Mouse (Mus musculus): ENCODE data around the gene Cluh. TPM values are rescaled to one million over a fixed set of nuclear protein-coding genes. Genes with fewer than 3 reads are reported as not detected.

Cluh gene
- polyA plus RNA-seq, 1 experiment from 2014 or later, result 15.6 TPM

GRCm38 (mm10) chr11:74666776-74667581, 17.7 kb downstream of the Cluh start:
- H3K9ac ChIP-seq (ENCODE audit: low read length), result no peak overlapping the region
- DNase-seq (ENCODE audit: low spot score) (no peak), ATAC-seq (ENCODE audit: insufficient read depth, low FRiP score, low TSS enrichment) (no peak)
- H3K9me3 ChIP-seq (ENCODE audit: control insufficient read depth, low read length), result no peaks in the 10 kb centered on the region
- H3K27ac ChIP-seq (ENCODE audit: low read depth, low read length), result no peak overlapping the region
- no peaks in the 10 kb centered on the region for H3K27me3 ChIP-seq (ENCODE audit: control insufficient read depth, insufficient read depth, low read length)
- H3K36me3 ChIP-seq (ENCODE audit: control insufficient read depth, insufficient read depth, low read length), result peaks cover 18% of the 10 kb centered on the region
- no peak overlapping the region for H3K4me3 ChIP-seq (ENCODE audit: low read depth, low read length)
- WGBS, result 96% methylated on average over 14 of the region's 14 CpGs
- no peak overlapping the region for H3K4me2 ChIP-seq (ENCODE audit: low read depth)
- no peaks in the 10 kb centered on the region for H3K4me1 ChIP-seq (ENCODE audit: control insufficient read depth, insufficient read depth, low read length)

GRCm38 (mm10) chr11:74667582-74668010, 18.3 kb downstream of the Cluh start:
- DNase-seq (ENCODE audit: low spot score) (no peak), ATAC-seq (ENCODE audit: insufficient read depth, low FRiP score, low TSS enrichment) (no peak)
- Histone ChIP-seq H3K9ac (ENCODE audit: low read length) (no peak overlapping the region), H3K9me3 (ENCODE audit: control insufficient read depth, low read length) (no peaks in the 10 kb centered on the region), H3K36me3 (ENCODE audit: control insufficient read depth, insufficient read depth, low read length) (peaks cover 18% of the 10 kb centered on the region), H3K4me3 (ENCODE audit: low read depth, low read length) (no peak overlapping the region), H3K4me1 (ENCODE audit: control insufficient read depth, insufficient read depth, low read length) (no peaks in the 10 kb centered on the region), H3K27me3 (ENCODE audit: control insufficient read depth, insufficient read depth, low read length) (no peaks in the 10 kb centered on the region), H3K4me2 (ENCODE audit: low read depth) (no peak overlapping the region), H3K27ac (ENCODE audit: low read depth, low read length) (no peak overlapping the region)
- WGBS, result 94% methylated on average over 13 of the region's 13 CpGs

GRCm38 (mm10) chr11:74668466-74668865, 19.2 kb downstream of the Cluh start:
- no peak overlapping the region for H3K9ac ChIP-seq (ENCODE audit: low read length)
- no peak overlapping the region for H3K4me3 ChIP-seq (ENCODE audit: low read depth, low read length)
- no peaks in the 10 kb centered on the region for H3K4me1 ChIP-seq (ENCODE audit: control insufficient read depth, insufficient read depth, low read length)
- no peaks in the 10 kb centered on the region for H3K9me3 ChIP-seq (ENCODE audit: control insufficient read depth, low read length)
- no peak overlapping the region for H3K4me2 ChIP-seq (ENCODE audit: low read depth)
- H3K36me3 ChIP-seq (ENCODE audit: control insufficient read depth, insufficient read depth, low read length), result peaks cover 18% of the 10 kb centered on the region
- H3K27ac ChIP-seq (ENCODE audit: low read depth, low read length), result no peak overlapping the region
- ATAC-seq (ENCODE audit: insufficient read depth, low FRiP score, low TSS enrichment), result no peak
- 92% methylated on average over 5 of the region's 5 CpGs for whole genome bisulfite sequencing
- no peaks in the 10 kb centered on the region for H3K27me3 ChIP-seq (ENCODE audit: control insufficient read depth, insufficient read depth, low read length)
- no peak for DNase-seq (ENCODE audit: low spot score)

DNA sequence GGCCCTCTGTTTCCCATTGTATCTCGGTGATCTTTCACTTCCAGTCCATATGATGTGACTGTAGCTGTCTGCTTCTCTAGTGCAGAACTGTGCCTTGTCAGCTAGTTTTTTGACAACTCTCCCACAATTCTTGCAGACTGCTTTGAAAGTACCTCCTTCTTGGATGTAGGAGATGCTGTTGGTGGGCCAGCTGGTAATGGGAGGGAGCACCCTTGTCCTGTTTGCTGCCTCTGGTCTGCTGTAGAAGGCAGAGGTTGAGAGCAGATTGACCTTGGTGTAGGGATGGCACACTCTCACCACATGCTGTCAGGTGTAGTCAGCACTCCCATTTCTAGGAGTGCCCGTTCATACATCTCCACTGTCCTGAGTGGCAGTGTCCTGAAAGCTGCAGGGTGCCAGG, 19.7 kb downstream of the Cluh start:
- Histone ChIP-seq H3K4me3 (ENCODE audit: low read depth, low read length) (no peak overlapping the region), H3K9me3 (ENCODE audit: control insufficient read depth, low read length) (no peaks in the 10 kb centered on the region), H3K9ac (ENCODE audit: low read length) (no peak overlapping the region), H3K4me1 (ENCODE audit: control insufficient read depth, insufficient read depth, low read length) (no peaks in the 10 kb centered on the region), H3K27me3 (ENCODE audit: control insufficient read depth, insufficient read depth, low read length) (no peaks in the 10 kb centered on the region), H3K27ac (ENCODE audit: low read depth, low read length) (no peak overlapping the region), H3K4me2 (ENCODE audit: low read depth) (no peak overlapping the region), H3K36me3 (ENCODE audit: control insufficient read depth, insufficient read depth, low read length) (peaks cover 16% of the 10 kb centered on the region)
- no peak for DNase-seq (ENCODE audit: low spot score)
- 90% methylated on average over 2 of the region's 2 CpGs for WGBS
- ATAC-seq (ENCODE audit: insufficient read depth, low FRiP score, low TSS enrichment), result no peak

DNA sequence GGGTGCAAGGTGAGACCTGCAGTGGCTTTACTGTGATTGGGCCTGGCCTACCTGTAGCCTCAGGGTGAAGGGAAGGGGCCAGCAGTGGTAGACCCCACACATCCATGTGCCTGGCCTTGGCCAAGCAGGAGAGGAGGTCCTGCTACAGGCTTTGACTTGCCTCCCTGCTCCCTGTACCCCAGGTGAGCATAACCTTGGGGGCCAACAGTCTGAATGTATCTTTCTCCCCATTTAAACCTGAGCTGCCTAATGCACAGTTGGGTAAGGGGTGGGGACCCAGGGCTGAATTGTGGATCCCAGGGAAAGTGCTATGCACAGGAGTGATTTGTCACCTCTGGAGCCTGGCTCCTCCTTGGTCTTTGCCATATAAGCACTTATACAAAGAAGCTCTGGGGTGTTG, 20.9 kb downstream of the Cluh start:
- H3K27me3 ChIP-seq (ENCODE audit: control insufficient read depth, insufficient read depth, low read length), result no peaks in the 10 kb centered on the region
- H3K27ac ChIP-seq (ENCODE audit: low read depth, low read length), result no peak overlapping the region
- H3K4me2 ChIP-seq (ENCODE audit: low read depth), result no peak overlapping the region
- no peak overlapping the region for H3K9ac ChIP-seq (ENCODE audit: low read length)
- no peaks in the 10 kb centered on the region for H3K4me1 ChIP-seq (ENCODE audit: control insufficient read depth, insufficient read depth, low read length)
- no peaks in the 10 kb centered on the region for H3K9me3 ChIP-seq (ENCODE audit: control insufficient read depth, low read length)
- no peak for ATAC-seq (ENCODE audit: insufficient read depth, low FRiP score, low TSS enrichment)
- H3K4me3 ChIP-seq (ENCODE audit: low read depth, low read length), result no peak overlapping the region
- peaks cover 16% of the 10 kb centered on the region for H3K36me3 ChIP-seq (ENCODE audit: control insufficient read depth, insufficient read depth, low read length)
- no peak for DNase-seq (ENCODE audit: low spot score)

- H3K9ac ChIP-seq (ENCODE audit: low read length), result no peak overlapping the region
- no peak for DNase-seq (ENCODE audit: low spot score)
- no peaks in the 10 kb centered on the region for H3K27me3 ChIP-seq (ENCODE audit: control insufficient read depth, insufficient read depth, low read length)
- H3K4me3 ChIP-seq (ENCODE audit: low read depth, low read length), result no peak overlapping the region
- H3K36me3 ChIP-seq (ENCODE audit: control insufficient read depth, insufficient read depth, low read length), result peaks cover 17% of the 10 kb centered on the region
- ATAC-seq (ENCODE audit: insufficient read depth, low FRiP score, low TSS enrichment), result no peak
- WGBS, result 92% methylated on average over 1 of the region's 1 CpGs
- no peaks in the 10 kb centered on the region for H3K9me3 ChIP-seq (ENCODE audit: control insufficient read depth, low read length)
- no peak overlapping the region for H3K27ac ChIP-seq (ENCODE audit: low read depth, low read length)
- H3K4me1 ChIP-seq (ENCODE audit: control insufficient read depth, insufficient read depth, low read length), result no peaks in the 10 kb centered on the region
- no peak overlapping the region for H3K4me2 ChIP-seq (ENCODE audit: low read depth)
Observed at GRCm38 (mm10) chr11:74671013-74671412, 21.7 kb downstream of the Cluh start.

GRCm38 (mm10) chr11:74671839-74672238, 22.5 kb downstream of the Cluh start:
- Histone ChIP-seq H3K27me3 (ENCODE audit: control insufficient read depth, insufficient read depth, low read length) (no peaks in the 10 kb centered on the region), H3K36me3 (ENCODE audit: control insufficient read depth, insufficient read depth, low read length) (peaks cover 14% of the 10 kb centered on the region), H3K9me3 (ENCODE audit: control insufficient read depth, low read length) (no peaks in the 10 kb centered on the region), H3K9ac (ENCODE audit: low read length) (no peak overlapping the region), H3K27ac (ENCODE audit: low read depth, low read length) (no peak overlapping the region), H3K4me2 (ENCODE audit: low read depth) (no peak overlapping the region), H3K4me3 (ENCODE audit: low read depth, low read length) (no peak overlapping the region), H3K4me1 (ENCODE audit: control insufficient read depth, insufficient read depth, low read length) (no peaks in the 10 kb centered on the region)
- no peak for ATAC-seq (ENCODE audit: insufficient read depth, low FRiP score, low TSS enrichment)
- DNase-seq (ENCODE audit: low spot score), result no peak
- 93% methylated on average over 5 of the region's 5 CpGs for WGBS

DNA sequence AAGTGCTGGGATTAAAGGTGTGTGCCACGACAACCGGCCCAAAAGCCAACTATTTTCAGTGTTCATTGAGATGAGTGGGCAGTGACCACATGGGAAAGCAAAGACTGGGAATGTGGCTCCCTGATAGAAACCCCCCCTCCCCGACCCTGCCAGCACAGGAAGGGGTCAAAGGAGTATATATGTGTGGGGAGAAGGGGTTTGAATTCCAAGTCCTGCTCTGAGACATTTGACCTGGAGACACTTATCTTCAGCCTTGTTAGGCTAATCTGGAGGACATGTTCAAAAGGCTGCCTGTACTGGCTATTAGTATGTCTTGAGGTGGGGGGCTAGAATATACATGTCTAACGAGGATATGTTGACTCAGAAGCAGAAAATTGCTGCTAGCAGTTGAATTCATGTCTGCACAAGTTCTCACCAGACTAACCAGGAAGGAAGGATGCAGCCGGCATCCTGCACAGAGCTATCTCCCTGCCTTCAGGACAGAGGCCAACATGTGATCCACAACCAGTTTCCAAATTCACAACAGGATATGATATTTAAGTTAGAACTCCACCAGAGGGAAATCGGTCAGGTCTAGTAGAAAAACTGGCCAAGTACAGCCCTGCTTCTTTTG, 23.7 kb downstream of the Cluh start:
- H3K9ac ChIP-seq (ENCODE audit: low read length), result no peak overlapping the region
- no peaks in the 10 kb centered on the region for H3K27me3 ChIP-seq (ENCODE audit: control insufficient read depth, insufficient read depth, low read length)
- no peaks in the 10 kb centered on the region for H3K9me3 ChIP-seq (ENCODE audit: control insufficient read depth, low read length)
- H3K4me1 ChIP-seq (ENCODE audit: control insufficient read depth, insufficient read depth, low read length), result no peaks in the 10 kb centered on the region
- H3K4me2 ChIP-seq (ENCODE audit: low read depth), result no peak overlapping the region
- WGBS, result 90% methylated on average over 6 of the region's 6 CpGs
- no peak for ATAC-seq (ENCODE audit: insufficient read depth, low FRiP score, low TSS enrichment)
- DNase-seq (ENCODE audit: low spot score), result no peak
- H3K27ac ChIP-seq (ENCODE audit: low read depth, low read length), result no peak overlapping the region
- H3K4me3 ChIP-seq (ENCODE audit: low read depth, low read length), result no peak overlapping the region
- H3K36me3 ChIP-seq (ENCODE audit: control insufficient read depth, insufficient read depth, low read length), result peaks cover 9% of the 10 kb centered on the region

- ATAC-seq (ENCODE audit: insufficient read depth, low FRiP score, low TSS enrichment) (no peak), DNase-seq (ENCODE audit: low spot score) (no peak)
- Histone ChIP-seq H3K9me3 (ENCODE audit: control insufficient read depth, low read length) (no peaks in the 10 kb centered on the region), H3K27me3 (ENCODE audit: control insufficient read depth, insufficient read depth, low read length) (no peaks in the 10 kb centered on the region), H3K36me3 (ENCODE audit: control insufficient read depth, insufficient read depth, low read length) (peaks cover 9% of the 10 kb centered on the region), H3K4me3 (ENCODE audit: low read depth, low read length) (no peak overlapping the region), H3K4me1 (ENCODE audit: control insufficient read depth, insufficient read depth, low read length) (no peaks in the 10 kb centered on the region), H3K4me2 (ENCODE audit: low read depth) (no peak overlapping the region), H3K9ac (ENCODE audit: low read length) (no peak overlapping the region), H3K27ac (ENCODE audit: low read depth, low read length) (no peak overlapping the region)
- 88% methylated on average over 1 of the region's 1 CpGs for WGBS
Observed at GRCm38 (mm10) chr11:74673561-74673960, 24.3 kb downstream of the Cluh start.
